Mouse (Mus musculus): ENCODE results near the gene Fam83c. TPM values are rescaled to one million over a fixed set of nuclear protein-coding genes. Genes with fewer than 3 reads are reported as not detected.

Gene Fam83c
- polyA plus RNA-seq (2015; fragmentation: Nextera tagmentation; extraction: Ambion mirVana) = 0.07 and 0.10 TPM in 2 replicates

- Histone ChIP-seq H3K9ac (ENCODE audit: low read depth, low read length) (no peak within 1 kb of the TSS), H3K36me3 (ENCODE audit: insufficient read depth, low read length) (no peaks in the 10 kb centered on the region), H3K9me3 (replicated peaks; ENCODE audit: low read length) (no peaks in the 10 kb centered on the region), H3K27ac (no peak within 1 kb of the TSS), H3K4me1 (replicated peaks; ENCODE audit: insufficient read depth, low read length) (no peaks in the 10 kb centered on the region), H3K4me3 (replicated peaks; ENCODE audit: low read depth, low read length) (no peak within 1 kb of the TSS), H3K4me2 (ENCODE audit: low read length) (no peak within 1 kb of the TSS), H3K27me3 (ENCODE audit: insufficient read depth, low read length) (no peaks in the 10 kb centered on the region)
- DNase-seq (ENCODE audit: low spot score) = no peak
- 65% methylated on average over 9 of the region's 9 CpGs for WGBS
- no peak for TF ChIP-seq CTCF (IDR thresholded peaks at IDR 0.05; ENCODE audit: low read depth)
- ATAC-seq (replicated peaks; ENCODE audit: low FRiP score, low read depth) = no peak
Observed at GRCm38 (mm10) chr2:155834732-155835131, at the start of gene Fam83c. Gene Fam83c, minus strand, starts transcription at chr2:155834854.

- Histone ChIP-seq H3K36me3 (ENCODE audit: insufficient read depth, low read length) (peaks cover 28% of the 10 kb centered on the region; the same call in 1 of the 2 replicates), H3K4me1 (replicated peaks; ENCODE audit: insufficient read depth, low read length) (no peaks in the 10 kb centered on the region), H3K27ac (no peak overlapping the region), H3K4me3 (replicated peaks; ENCODE audit: low read depth, low read length) (no peak overlapping the region), H3K27me3 (ENCODE audit: insufficient read depth, low read length) (no peaks in the 10 kb centered on the region), H3K4me2 (ENCODE audit: low read length) (no peak overlapping the region), H3K9ac (ENCODE audit: low read depth, low read length) (no peak overlapping the region), H3K9me3 (replicated peaks; ENCODE audit: low read length) (no peaks in the 10 kb centered on the region)
- 87% methylated on average over 3 of the region's 3 CpGs for WGBS
- TF ChIP-seq CTCF (IDR thresholded peaks at IDR 0.05; ENCODE audit: low read depth) = no peak
- ATAC-seq (replicated peaks; ENCODE audit: low FRiP score, low read depth) (no peak), DNase-seq (ENCODE audit: low spot score) (no peak)
Observed at GRCm38 (mm10) chr2:155882087-155882486, 47.4 kb upstream of the Fam83c start.

- Histone ChIP-seq H3K9me3 (replicated peaks; ENCODE audit: low read length) (no peaks in the 10 kb centered on the region), H3K27ac (no peak overlapping the region), H3K36me3 (ENCODE audit: insufficient read depth, low read length) (0 out of 2 replicates have a peak, but pooled peaks cover 27% of the 10 kb centered on the region), H3K4me2 (ENCODE audit: low read length) (no peak overlapping the region), H3K27me3 (ENCODE audit: insufficient read depth, low read length) (no peaks in the 10 kb centered on the region), H3K4me3 (replicated peaks; ENCODE audit: low read depth, low read length) (no peak overlapping the region), H3K9ac (ENCODE audit: low read depth, low read length) (no peak overlapping the region), H3K4me1 (replicated peaks; ENCODE audit: insufficient read depth, low read length) (no peaks in the 10 kb centered on the region)
- peak; percentile 66; the same call in 1 of the 2 replicates for ATAC-seq (replicated peaks; ENCODE audit: low FRiP score, low read depth)
- 46% methylated on average over 21 of the region's 21 CpGs for WGBS
- DNase-seq (ENCODE audit: low spot score) = peak; percentile 80
- no peak for TF ChIP-seq CTCF (IDR thresholded peaks at IDR 0.05; ENCODE audit: low read depth)
Observed at GRCm38 (mm10) chr2:155878964-155879876, 44.6 kb upstream of the Fam83c start.

GRCm38 (mm10) chr2:155873636-155874035, 39.0 kb upstream of the Fam83c start:
- 65% methylated on average over 6 of the region's 6 CpGs for WGBS
- Histone ChIP-seq H3K9ac (ENCODE audit: low read depth, low read length) (no peak overlapping the region), H3K4me2 (ENCODE audit: low read length) (no peak overlapping the region), H3K36me3 (ENCODE audit: insufficient read depth, low read length) (0 out of 2 replicates have a peak, but pooled peaks cover 17% of the 10 kb centered on the region), H3K27me3 (ENCODE audit: insufficient read depth, low read length) (no peaks in the 10 kb centered on the region), H3K27ac (no peak overlapping the region), H3K4me3 (replicated peaks; ENCODE audit: low read depth, low read length) (no peak overlapping the region), H3K9me3 (replicated peaks; ENCODE audit: low read length) (no peaks in the 10 kb centered on the region), H3K4me1 (replicated peaks; ENCODE audit: insufficient read depth, low read length) (no peaks in the 10 kb centered on the region)
- DNase-seq (ENCODE audit: low spot score) (no peak), ATAC-seq (replicated peaks; ENCODE audit: low FRiP score, low read depth) (no peak)
- TF ChIP-seq CTCF (IDR thresholded peaks at IDR 0.05; ENCODE audit: low read depth) = no peak

GRCm38 (mm10) chr2:155872930-155873507, 38.4 kb upstream of the Fam83c start:
- Histone ChIP-seq H3K36me3 (ENCODE audit: insufficient read depth, low read length) (0 out of 2 replicates have a peak, but pooled peaks cover 17% of the 10 kb centered on the region), H3K9me3 (replicated peaks; ENCODE audit: low read length) (no peaks in the 10 kb centered on the region), H3K27ac (no peak overlapping the region), H3K4me3 (replicated peaks; ENCODE audit: low read depth, low read length) (no peak overlapping the region), H3K9ac (ENCODE audit: low read depth, low read length) (no peak overlapping the region), H3K4me1 (replicated peaks; ENCODE audit: insufficient read depth, low read length) (no peaks in the 10 kb centered on the region), H3K4me2 (ENCODE audit: low read length) (no peak overlapping the region), H3K27me3 (ENCODE audit: insufficient read depth, low read length) (no peaks in the 10 kb centered on the region)
- WGBS = 34% methylated on average over 10 of the region's 10 CpGs
- ATAC-seq (replicated peaks; ENCODE audit: low FRiP score, low read depth) (no peak), DNase-seq (ENCODE audit: low spot score) (peak; percentile 49)
- no peak for TF ChIP-seq CTCF (IDR thresholded peaks at IDR 0.05; ENCODE audit: low read depth)

- no peak for TF ChIP-seq CTCF (IDR thresholded peaks at IDR 0.05; ENCODE audit: low read depth)
- ATAC-seq (replicated peaks; ENCODE audit: low FRiP score, low read depth) (no peak), DNase-seq (ENCODE audit: low spot score) (no peak)
- Histone ChIP-seq H3K9me3 (replicated peaks; ENCODE audit: low read length) (no peaks in the 10 kb centered on the region), H3K4me1 (replicated peaks; ENCODE audit: insufficient read depth, low read length) (no peaks in the 10 kb centered on the region), H3K27ac (no peak overlapping the region), H3K27me3 (ENCODE audit: insufficient read depth, low read length) (no peaks in the 10 kb centered on the region), H3K4me3 (replicated peaks; ENCODE audit: low read depth, low read length) (no peak overlapping the region), H3K4me2 (ENCODE audit: low read length) (no peak overlapping the region), H3K9ac (ENCODE audit: low read depth, low read length) (no peak overlapping the region), H3K36me3 (ENCODE audit: insufficient read depth, low read length) (peaks cover 17% of the 10 kb centered on the region; the same call in 1 of the 2 replicates)
- WGBS = 65% methylated on average over 8 of the region's 8 CpGs
Observed at GRCm38 (mm10) chr2:155872486-155872885, 37.8 kb upstream of the Fam83c start.
